Mouse (Mus musculus) G1E-ER4 (cell line): Measurements from ENCODE around the gene Vcpkmt. TPM values are rescaled to one million over a fixed set of nuclear protein-coding genes. Genes with fewer than 3 reads are reported as not detected.

Experiments
- GATA1 ChIP-seq: IDR thresholded peaks from one replicate; pipeline ENCODE4 v1.8.0; 2012; ENCODE audit warnings: low read length, inconsistent platforms
- polyA plus RNA-seq: library from polyadenylated mRNA; stranded (reverse); fragments of >175 nt; gene quantifications from 2 replicates; pipeline ENCODE4 v1.2.3, GENCODE M21; 2012

The Vcpkmt gene
- polyA plus RNA-seq, 1 experiment, result 24.8 TPM

- TF ChIP-seq GATA1, result no peak
These were observed 40.5 kb downstream of the Vcpkmt start for GRCm38 (mm10) chr12:69542376-69542775.

GRCm38 (mm10) chr12:69541663-69542062 is 41.2 kb downstream of the Vcpkmt start:
- no peak for TF ChIP-seq GATA1

- no peak for TF ChIP-seq GATA1
These were observed 43.5 kb downstream of the Vcpkmt start for GRCm38 (mm10) chr12:69539353-69539752.

GRCm38 (mm10) chr12:69538362-69538950 is 44.4 kb downstream of the Vcpkmt start:
- TF ChIP-seq GATA1, result no peak

GRCm38 (mm10) chr12:69537675-69538361 is 45.0 kb downstream of the Vcpkmt start:
- no peak for TF ChIP-seq GATA1

GRCm38 (mm10) chr12:69537243-69537674 is 45.6 kb downstream of the Vcpkmt start:
- no peak for TF ChIP-seq GATA1

- no peak for TF ChIP-seq GATA1
These were observed 46.1 kb downstream of the Vcpkmt start for GRCm38 (mm10) chr12:69536616-69537242.

GRCm38 (mm10) chr12:69533237-69533636 is 49.6 kb downstream of the Vcpkmt start:
- TF ChIP-seq GATA1, result no peak

GRCm38 (mm10) chr12:69532530-69532929 is 50.3 kb downstream of the Vcpkmt start:
- TF ChIP-seq GATA1, result no peak

- no peak for TF ChIP-seq GATA1
These were observed 50.7 kb downstream of the Vcpkmt start for GRCm38 (mm10) chr12:69532091-69532490.

GRCm38 (mm10) chr12:69529694-69530403 is 53.0 kb downstream of the Vcpkmt start:
- no peak for TF ChIP-seq GATA1

- TF ChIP-seq GATA1, result no peak
These were observed 54.4 kb downstream of the Vcpkmt start for GRCm38 (mm10) chr12:69528275-69529032.

Other genes with a start within 250 kb of the Vcpkmt start
- 1.3 and 2.1 TPM in 2 replicates for gene Nemf, start 225.9 kb downstream of the Vcpkmt start, polyA plus RNA-seq
- gene Arf6, start 210.9 kb downstream of the Vcpkmt start, polyA plus RNA-seq, result 237 and 265 TPM in 2 replicates
- gene Gm9887, start 210.6 kb downstream of the Vcpkmt start, polyA plus RNA-seq, result 1.5 and 1.7 TPM in 2 replicates
- 7.0 and 7.8 TPM in 2 replicates for gene Sos2, start 98.8 kb upstream of the Vcpkmt start, polyA plus RNA-seq
- gene L2hgdh, start 141.8 kb upstream of the Vcpkmt start, polyA plus RNA-seq, result 2.0 and 3.2 TPM in 2 replicates
- 5.8 and 9.4 TPM in 2 replicates for gene Atp5s, start 141.9 kb upstream of the Vcpkmt start, polyA plus RNA-seq
- gene Cdkl1, start 208.2 kb upstream of the Vcpkmt start, polyA plus RNA-seq, result not detected in 2 replicates